10 mouse cellular contexts compared by ENCODE assay signal in genomic region chr4:151288893-151289585, GRCm38 (mm10).
DNase-seq lines count a peak whose midpoint lies in the region; ATAC-seq and TF ChIP-seq lines count a peak whose summit lies in the region.
"Had no signal": no experiment of that assay in that cellular context is flagged by ENCODE, and none has a peak within 500 bp of the region (broad histone marks: within the 10 kb centered on the region; RNA-seq: fewer than 3 reads in every experiment).

No protein-coding gene starts in this region.

- intact Hi-C loops in heart, postnatal 36 days (cut with DNase I): no loop called here

- 0 out of 2 replicates have a peak, but pooled peaks have one; percentile 39 for ATAC-seq in limb, embryonic 11.5 days (ENCODE audit: insufficient number of reproducible peaks, low FRiP score, low TSS enrichment, low read depth)
- ATAC-seq in hindbrain, embryonic 12.5 days (ENCODE audit: low FRiP score): no peak

- no peaks in the 10 kb centered on the region for H3K36me3 ChIP-seq in ES-E14 (ENCODE audit: control insufficient read depth, insufficient read depth, low read length, poor library complexity, severe bottlenecking)
- H3K36me3 ChIP-seq in limb, embryonic 11.5 days (ENCODE audit: control insufficient read depth, insufficient read depth, low read length): no peaks in the 10 kb centered on the region
- no peaks in the 10 kb centered on the region for H3K36me3 ChIP-seq in hindbrain, embryonic 12.5 days
- H3K36me3 ChIP-seq: limb, embryonic 13.5 days had no signal

- 62% methylated on average over 6 of the region's 6 CpGs for WGBS in limb, embryonic 11.5 days
- WGBS in hindbrain, embryonic 12.5 days: 56% methylated on average over 6 of the region's 6 CpGs

- H3K27me3 ChIP-seq in limb, embryonic 11.5 days (ENCODE audit: control insufficient read depth, insufficient read depth, low read length): no peaks in the 10 kb centered on the region
- H3K27me3 ChIP-seq in hindbrain, embryonic 12.5 days: 0 out of 2 replicates have a peak, but pooled peaks cover 5% of the 10 kb centered on the region

- H3K27ac ChIP-seq in ES-E14 (ENCODE audit: insufficient read depth, low read depth, low read length, poor library complexity, severe bottlenecking): no peak overlapping the region
- H3K27ac ChIP-seq in limb, embryonic 11.5 days (replicated peaks; ENCODE audit: low read depth, low read length): no peak overlapping the region
- no peak overlapping the region for H3K27ac ChIP-seq in layer of hippocampus, adult 2 months
- no peak overlapping the region for H3K27ac ChIP-seq in hindbrain, embryonic 12.5 days
- H3K27ac ChIP-seq: limb, embryonic 13.5 days had no signal

- TF ChIP-seq CTCF in layer of hippocampus, adult 2 months (conservative IDR thresholded peaks at IDR 0.05): no peak

- H3K4me2 ChIP-seq in limb, embryonic 11.5 days (ENCODE audit: low read depth, severe bottlenecking): no peak overlapping the region
- no peak overlapping the region for H3K4me2 ChIP-seq in hindbrain, embryonic 12.5 days (replicated peaks)
- H3K4me2 ChIP-seq: limb, embryonic 13.5 days had no signal

- H3K4me3 ChIP-seq in ES-E14 (ENCODE audit: insufficient read depth in 1 of 2, low read depth in 1 of 2, low read length in 2 of 2, poor library complexity in 1 of 2, severe bottlenecking in 1 of 2): no peak overlapping the region
- no peak overlapping the region for H3K4me3 ChIP-seq in limb, embryonic 11.5 days (ENCODE audit: low read depth, low read length)
- H3K4me3 ChIP-seq in layer of hippocampus, adult 2 months: no peak overlapping the region
- H3K4me3 ChIP-seq in hindbrain, embryonic 12.5 days: no peak overlapping the region
- H3K4me3 ChIP-seq: limb, embryonic 13.5 days had no signal

- in situ Hi-C loops in ES-E14 (cut with MboI; ENCODE audit: low sequenced_read_pairs in 2 of 2, unreplicated experiment in 2 of 2): no loop called here

- no peak overlapping the region for H3K9ac ChIP-seq in ES-E14 (ENCODE audit: insufficient read depth, low read depth, low read length, poor library complexity, severe bottlenecking)
- no peak overlapping the region for H3K9ac ChIP-seq in limb, embryonic 11.5 days (ENCODE audit: low read length)
- no peak overlapping the region for H3K9ac ChIP-seq in hindbrain, embryonic 12.5 days
- H3K9ac ChIP-seq: limb, embryonic 13.5 days had no signal

- peak; percentile 22 to 50 for DNase-seq in heart, postnatal 36 days
- DNase-seq in heart, adult 8-10 months (ENCODE audit: low spot score): no peak
- peak; percentile 53 for DNase-seq in ES-E14 (ENCODE audit: low read depth, low spot score)
- peak; percentile 72 for DNase-seq in embryo, embryonic 10 days (ENCODE audit: low spot score)
- peak; percentile 77 for DNase-seq in limb, embryonic 11.5 days (ENCODE audit: low spot score)
- DNase-seq in B cell, adult 2 months: no peak
- no peak for DNase-seq in layer of hippocampus, adult 2 months (ENCODE audit: low spot score in 2 of 2)
- DNase-seq: cerebellum, postnatal 10 days had no signal

- H3K4me1 ChIP-seq in ES-E14 (ENCODE audit: control insufficient read depth in 2 of 2, insufficient read depth in 2 of 2, low read length in 2 of 2, poor library complexity in 1 of 2): no peaks in the 10 kb centered on the region
- no peaks in the 10 kb centered on the region for H3K4me1 ChIP-seq in limb, embryonic 11.5 days (ENCODE audit: control insufficient read depth, insufficient read depth, low read length)
- peaks cover 10% of the 10 kb centered on the region for H3K4me1 ChIP-seq in hindbrain, embryonic 12.5 days
- H3K4me1 ChIP-seq: limb, embryonic 13.5 days had no signal

- H3K9me3 ChIP-seq in ES-E14 (ENCODE audit: control insufficient read depth, insufficient read depth, low read depth, low read length): no peaks in the 10 kb centered on the region
- H3K9me3 ChIP-seq in limb, embryonic 11.5 days (ENCODE audit: control insufficient read depth, low read length): no peaks in the 10 kb centered on the region
- H3K9me3 ChIP-seq in hindbrain, embryonic 12.5 days (replicated peaks): no peaks in the 10 kb centered on the region
- H3K9me3 ChIP-seq: limb, embryonic 13.5 days had no signal

TF ChIP-seq in ES-E14, 5 proteins besides CTCF, POLR2A, EP300 and RAD21:
- TF ChIP-seq HCFC1 (IDR thresholded peaks at IDR 0.05; ENCODE audit: borderline replicate concordance, insufficient read depth, low read length) (no peak), MAFK (IDR thresholded peaks at IDR 0.05; ENCODE audit: insufficient read depth, low read depth, low read length) (no peak), ZNF384 (IDR thresholded peaks at IDR 0.05; ENCODE audit: low read depth, low read length) (no peak), CHD2 (IDR thresholded peaks at IDR 0.05; ENCODE audit: low read depth, low read length) (no peak), ZC3H11A (IDR thresholded peaks at IDR 0.05; ENCODE audit: borderline replicate concordance, low read depth, low read length) (no peak)

Comparison
In these comparisons a context has a peak if more than half of its experiments do, and no peak if none do; other contexts are left out.
1. DNase-seq: peak in heart, postnatal 36 days (2 of 2), ES-E14 (single experiment), embryo, embryonic 10 days (single experiment) and limb, embryonic 11.5 days (single experiment); none in heart, adult 8-10 months (single experiment), B cell, adult 2 months (0 of 2) and layer of hippocampus, adult 2 months (0 of 2).